Comparison of ENCODE assay signal across 19 mouse cellular contexts in genomic region chr11:112973286-112973685, GRCm38 (mm10).
DNase-seq lines count a peak whose midpoint lies in the region; ATAC-seq and TF ChIP-seq lines count a peak whose summit lies in the region.
"Had no signal": no experiment of that assay in that cellular context is flagged by ENCODE, and none has a peak within 500 bp of the region (broad histone marks: within the 10 kb centered on the region; RNA-seq: fewer than 3 reads in every experiment).

No protein-coding gene starts in this region.

- 57% methylated on average over 8 of the region's 8 CpGs for WGBS in hindbrain, embryonic 16.5 days
- 57% methylated on average over 8 of the region's 8 CpGs for WGBS in hindbrain, embryonic 12.5 days
- WGBS in midbrain, postnatal 0 days: 57% methylated on average over 8 of the region's 8 CpGs
- WGBS in midbrain, embryonic 16.5 days: 55% methylated on average over 8 of the region's 8 CpGs

- TF ChIP-seq CTCF in midbrain, postnatal 0 days (IDR thresholded peaks at IDR 0.05): no peak

- peak; percentile 63 for DNase-seq in midbrain, postnatal 0 days (ENCODE audit: low spot score)
- DNase-seq in retina, embryonic 14.5 days (ENCODE audit: low spot score): peak; percentile 88
- no peak for DNase-seq in lung, postnatal 36 days
- DNase-seq in adrenal gland, adult 18-20 months (ENCODE audit: low spot score in 2 of 2): no peak
- DNase-seq: adrenal gland, postnatal 10 days; cerebellum, adult 18-20 months; cerebellum, postnatal 36 days; gastrocnemius, adult 2 months; gastrocnemius, postnatal 25 days; heart, adult 11 months; heart, postnatal 36 days had no signal

- no peaks in the 10 kb centered on the region for H3K9me3 ChIP-seq in hindbrain, embryonic 16.5 days (ENCODE audit: control insufficient read depth, low read length)
- 0 out of 2 replicates have a peak, but pooled peaks cover 5% of the 10 kb centered on the region for H3K9me3 ChIP-seq in hindbrain, embryonic 12.5 days (replicated peaks)
- no peaks in the 10 kb centered on the region for H3K9me3 ChIP-seq in midbrain, postnatal 0 days (ENCODE audit: low read length)
- no peaks in the 10 kb centered on the region for H3K9me3 ChIP-seq in midbrain, embryonic 16.5 days (replicated peaks; ENCODE audit: control insufficient read depth, low read length, poor library complexity, severe bottlenecking)
- H3K9me3 ChIP-seq: embryonic facial prominence, embryonic 13.5 days; forebrain, embryonic 12.5 days; heart, embryonic 13.5 days had no signal

- no peak overlapping the region for H3K4me3 ChIP-seq in hindbrain, embryonic 16.5 days (ENCODE audit: low read length)
- H3K4me3 ChIP-seq in hindbrain, embryonic 12.5 days: no peak overlapping the region
- H3K4me3 ChIP-seq in midbrain, postnatal 0 days (ENCODE audit: low read depth, low read length): no peak overlapping the region
- no peak overlapping the region for H3K4me3 ChIP-seq in midbrain, embryonic 16.5 days (ENCODE audit: low read depth, low read length)
- H3K4me3 ChIP-seq: embryonic facial prominence, embryonic 13.5 days; forebrain, embryonic 12.5 days; gastrocnemius, adult 2 months; heart, embryonic 13.5 days had no signal

- H3K4me2 ChIP-seq in hindbrain, embryonic 16.5 days (ENCODE audit: low read length): no peak overlapping the region
- H3K4me2 ChIP-seq in hindbrain, embryonic 12.5 days (replicated peaks): no peak overlapping the region
- H3K4me2 ChIP-seq in midbrain, postnatal 0 days (ENCODE audit: low read depth, low read length, poor library complexity, severe bottlenecking): no peak overlapping the region
- H3K4me2 ChIP-seq in midbrain, embryonic 16.5 days (ENCODE audit: low read length): no peak overlapping the region
- H3K4me2 ChIP-seq: embryonic facial prominence, embryonic 13.5 days; forebrain, embryonic 12.5 days; heart, embryonic 13.5 days had no signal

- no peak overlapping the region for H3K27ac ChIP-seq in hindbrain, embryonic 16.5 days (ENCODE audit: low read depth, low read length)
- no peak overlapping the region for H3K27ac ChIP-seq in hindbrain, embryonic 12.5 days
- H3K27ac ChIP-seq in midbrain, postnatal 0 days (ENCODE audit: low read depth, low read length): no peak overlapping the region
- H3K27ac ChIP-seq in midbrain, embryonic 16.5 days (ENCODE audit: low read length): no peak overlapping the region
- H3K27ac ChIP-seq: embryonic facial prominence, embryonic 13.5 days; forebrain, embryonic 12.5 days; gastrocnemius, adult 2 months; heart, embryonic 13.5 days had no signal

- peaks cover 14% of the 10 kb centered on the region for H3K4me1 ChIP-seq in hindbrain, embryonic 16.5 days (ENCODE audit: control insufficient read depth, insufficient read depth, low read depth, low read length)
- peaks cover 27% of the 10 kb centered on the region for H3K4me1 ChIP-seq in hindbrain, embryonic 12.5 days
- no peaks in the 10 kb centered on the region for H3K4me1 ChIP-seq in midbrain, postnatal 0 days (ENCODE audit: insufficient read depth, low read length)
- H3K4me1 ChIP-seq in midbrain, embryonic 16.5 days (ENCODE audit: control insufficient read depth, insufficient read depth, low read length): peaks cover 14% of the 10 kb centered on the region

- H3K9ac ChIP-seq in hindbrain, embryonic 16.5 days (ENCODE audit: low read depth, low read length): no peak overlapping the region
- no peak overlapping the region for H3K9ac ChIP-seq in hindbrain, embryonic 12.5 days
- H3K9ac ChIP-seq in midbrain, postnatal 0 days (replicated peaks; ENCODE audit: low read length, poor library complexity, severe bottlenecking): no peak overlapping the region
- no peak overlapping the region for H3K9ac ChIP-seq in midbrain, embryonic 16.5 days (ENCODE audit: low read depth, low read length)
- H3K9ac ChIP-seq: embryonic facial prominence, embryonic 13.5 days; forebrain, embryonic 12.5 days; heart, embryonic 13.5 days had no signal

- no peaks in the 10 kb centered on the region for H3K27me3 ChIP-seq in hindbrain, embryonic 16.5 days (replicated peaks; ENCODE audit: control insufficient read depth, insufficient read depth, low read length)
- H3K27me3 ChIP-seq in hindbrain, embryonic 12.5 days: no peaks in the 10 kb centered on the region
- no peaks in the 10 kb centered on the region for H3K27me3 ChIP-seq in midbrain, postnatal 0 days (ENCODE audit: insufficient read depth, low read length)
- no peaks in the 10 kb centered on the region for H3K27me3 ChIP-seq in midbrain, embryonic 16.5 days (ENCODE audit: control insufficient read depth, insufficient read depth, low read depth, low read length)
- H3K27me3 ChIP-seq: embryonic facial prominence, embryonic 13.5 days; forebrain, embryonic 12.5 days had no signal

- ATAC-seq in hindbrain, embryonic 16.5 days: peak; percentile 43; the same call in 1 of the 2 replicates
- ATAC-seq in hindbrain, embryonic 12.5 days (ENCODE audit: low FRiP score): no peak
- ATAC-seq in midbrain, postnatal 0 days (ENCODE audit: low FRiP score): no peak
- ATAC-seq in midbrain, embryonic 16.5 days: no peak
- ATAC-seq: forebrain, embryonic 16.5 days; intestine, postnatal 0 days had no signal

- H3K36me3 ChIP-seq in hindbrain, embryonic 16.5 days (ENCODE audit: control insufficient read depth, insufficient read depth, low read length): no peaks in the 10 kb centered on the region
- no peaks in the 10 kb centered on the region for H3K36me3 ChIP-seq in hindbrain, embryonic 12.5 days
- H3K36me3 ChIP-seq in midbrain, postnatal 0 days (ENCODE audit: insufficient read depth, low read length): no peaks in the 10 kb centered on the region
- H3K36me3 ChIP-seq in midbrain, embryonic 16.5 days (ENCODE audit: control insufficient read depth, insufficient read depth, low read length): no peaks in the 10 kb centered on the region
- H3K36me3 ChIP-seq: embryonic facial prominence, embryonic 13.5 days; forebrain, embryonic 12.5 days; heart, embryonic 13.5 days had no signal

Comparison
In these comparisons a context has a peak if more than half of its experiments do, and no peak if none do; other contexts are left out.
1. DNase-seq: peak in midbrain, postnatal 0 days (single experiment) and retina, embryonic 14.5 days (single experiment); none in lung, postnatal 36 days (single experiment) and adrenal gland, adult 18-20 months (0 of 2).